Mouse (Mus musculus) spleen, adult 2 months (tissue): ENCODE results near the gene Coro2b. TPM values are rescaled to one million over a fixed set of nuclear protein-coding genes. Genes with fewer than 3 reads are reported as not detected.

Experiments
- DNase-seq, 2 experiments: peaks; one replicate each; pipeline versions ENCODE4 v3.0.0 to v3.0.0-alpha.2; 2012 to 2021; ENCODE audit warnings: low spot score in 2 of 2, low read depth in 1 of 2
- H3K27ac ChIP-seq: fragments of 200-500 bp; 2 replicates; pipeline ENCODE4 v1.5.1; 2012; ENCODE audit warnings: low read length, inconsistent platforms; ENCODE audit not compliant: insufficient read depth
- H3K27me3 ChIP-seq: fragments of 200-500 bp; 2 replicates; pipeline ENCODE4 v1.6.1; 2012; ENCODE audit warnings: mild to moderate bottlenecking, moderate library complexity, low read length, inconsistent platforms; ENCODE audit not compliant: control insufficient read depth, insufficient read depth
- H3K36me3 ChIP-seq: fragments of 200-500 bp; 2 replicates; pipeline ENCODE4 v1.6.1; 2012; ENCODE audit warnings: mild to moderate bottlenecking, low read length, inconsistent platforms; ENCODE audit not compliant: control insufficient read depth, insufficient read depth
- H3K4me1 ChIP-seq: fragments of 200-500 bp; 2 replicates; pipeline ENCODE4 v1.6.1; 2011; ENCODE audit warnings: inconsistent platforms; ENCODE audit not compliant: control insufficient read depth, insufficient read depth, insufficient read length
- H3K4me3 ChIP-seq: fragments of 200-500 bp; 2 replicates; pipeline ENCODE4 v1.5.1; 2011; ENCODE audit warnings: mild to moderate bottlenecking, inconsistent platforms; ENCODE audit not compliant: insufficient read depth, insufficient read length; ENCODE audit errors: extremely low read depth
- CTCF ChIP-seq: fragments of 200-500 bp; IDR thresholded peaks from 2 replicates; pipeline ENCODE4 v1.5.1; 2011; ENCODE audit warnings: mild to moderate bottlenecking, inconsistent platforms; ENCODE audit not compliant: insufficient read depth, insufficient read length, insufficient replicate concordance; ENCODE audit errors: extremely low read depth
- POLR2A ChIP-seq: fragments of 200-500 bp; IDR thresholded peaks from 2 replicates; pipeline ENCODE4 v1.6.1; 2011; ENCODE audit warnings: low read depth, low read length, inconsistent platforms
- WGBS: fragments of 180-500 bp; shearing (Covaris S2); methylation state at CpG from one replicate; pipeline ENCODE4 v1.1.7; 2018; 5-methylcytosine and 5-hydroxymethylcytosine counted together
- polyA plus RNA-seq: library from polyadenylated mRNA; depleted of rRNA; stranded (reverse); fragments of >200 nt; gene quantifications from 2 replicates; pipeline ENCODE4 v1.2.3, GENCODE M21; 2012

The Coro2b gene
- polyA plus RNA-seq, 1 experiment: 3.5 TPM

DNA sequence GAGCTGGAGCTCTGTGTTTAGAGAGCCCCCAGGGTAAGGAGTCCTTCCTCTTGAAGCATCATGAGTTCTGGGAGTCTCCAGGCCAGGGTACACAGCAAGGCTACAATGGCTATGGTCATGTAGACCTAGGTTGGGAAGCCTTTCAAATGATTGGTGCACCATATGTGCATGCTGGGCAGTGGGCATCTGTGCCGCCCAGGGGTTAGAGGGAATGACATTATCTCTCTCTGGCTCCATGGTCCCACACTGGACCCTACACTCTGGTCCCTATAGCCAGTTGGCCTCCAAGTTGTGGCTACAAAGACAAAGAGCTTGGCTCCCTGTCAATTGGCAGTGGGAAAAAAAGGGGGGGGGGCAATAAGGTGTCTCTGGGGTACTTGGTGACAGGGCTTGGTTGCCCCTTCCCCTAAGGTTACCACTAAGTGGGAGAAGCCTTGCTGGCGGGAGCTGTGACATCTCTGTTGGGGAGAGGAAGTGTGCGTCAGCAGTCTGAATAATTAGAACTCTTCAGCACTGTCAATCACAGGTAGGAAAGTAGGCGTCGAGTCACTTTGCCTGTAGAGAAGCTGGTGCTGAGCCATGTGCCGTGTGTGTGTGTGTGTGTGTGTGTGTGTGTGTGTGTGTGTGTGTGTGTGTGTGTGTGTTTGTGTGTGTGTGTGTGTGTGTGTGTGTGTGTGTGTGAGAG, 44.4 kb downstream of the Coro2b start:
- TF ChIP-seq POLR2A (no peak), CTCF (no peak)
- Histone ChIP-seq H3K27ac (no peak overlapping the region), H3K36me3 (no peaks in the 10 kb centered on the region), H3K4me3 (no peak overlapping the region), H3K4me1 (no peaks in the 10 kb centered on the region; the same call in 1 of the 2 replicates), H3K27me3 (no peaks in the 10 kb centered on the region)
- no peak for DNase-seq
- WGBS: 40% methylated on average over 6 of the region's 6 CpGs

DNA sequence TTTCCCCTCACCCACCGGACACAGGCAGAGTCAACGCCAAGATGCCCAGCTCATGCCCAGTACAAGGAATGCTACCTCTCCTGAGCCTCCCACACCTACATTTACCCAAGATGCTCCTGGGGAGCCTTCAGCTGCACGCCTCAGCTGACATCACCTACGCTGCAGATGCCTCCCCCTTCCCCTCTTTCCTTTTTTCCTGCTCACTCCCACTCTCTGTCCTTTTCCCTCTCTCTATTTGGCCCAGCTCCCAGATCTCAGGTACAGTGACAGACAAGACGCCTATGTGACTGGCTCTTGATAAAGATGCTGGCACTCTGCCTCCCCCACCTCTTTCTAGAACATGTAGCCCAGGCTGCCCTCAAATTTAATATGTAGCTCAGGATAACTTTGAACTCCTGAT, 45.2 kb downstream of the Coro2b start:
- TF ChIP-seq POLR2A (no peak), CTCF (no peak)
- no peaks in the 10 kb centered on the region for H3K27me3 ChIP-seq
- H3K36me3 ChIP-seq: no peaks in the 10 kb centered on the region
- WGBS: 88% methylated on average over 5 of the region's 5 CpGs
- H3K4me1 ChIP-seq: no peaks in the 10 kb centered on the region; the same call in 1 of the 2 replicates
- H3K4me3 ChIP-seq: no peak overlapping the region
- H3K27ac ChIP-seq: no peak overlapping the region
- no peak for DNase-seq

GRCm38 (mm10) chr9:62491104-62491503, 45.7 kb downstream of the Coro2b start:
- Histone ChIP-seq H3K27ac (no peak overlapping the region), H3K4me3 (no peak overlapping the region), H3K36me3 (no peaks in the 10 kb centered on the region), H3K4me1 (no peaks in the 10 kb centered on the region; the same call in 1 of the 2 replicates), H3K27me3 (no peaks in the 10 kb centered on the region)
- TF ChIP-seq POLR2A: no peak
- no peak for TF ChIP-seq CTCF
- no peak for DNase-seq
- WGBS: 88% methylated on average over 3 of the region's 3 CpGs

DNA sequence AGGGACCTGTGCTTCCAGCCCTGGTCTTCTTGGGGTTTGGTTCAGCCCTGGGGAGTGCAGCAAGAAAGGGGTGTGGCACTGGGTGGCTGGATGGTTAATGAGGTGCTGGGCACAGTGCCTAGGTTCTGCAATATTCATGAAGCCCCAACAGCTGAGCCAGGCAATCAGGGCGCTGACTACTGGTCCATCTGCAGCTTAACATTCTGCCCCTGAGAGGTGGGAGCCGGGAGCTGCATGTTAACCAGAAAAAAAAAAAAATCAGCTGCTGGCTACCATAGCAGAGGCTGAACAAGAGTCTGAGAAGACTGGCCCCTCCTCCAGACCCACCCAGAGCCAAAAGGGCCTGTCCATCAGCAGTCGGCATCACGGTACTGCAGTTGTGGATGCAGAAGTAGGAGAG, 52.7 kb downstream of the Coro2b start:
- H3K27me3 ChIP-seq: no peaks in the 10 kb centered on the region
- no peak for TF ChIP-seq CTCF
- no peak for TF ChIP-seq POLR2A
- no peaks in the 10 kb centered on the region; the same call in 1 of the 2 replicates for H3K4me1 ChIP-seq
- 70% methylated on average over 4 of the region's 4 CpGs for WGBS
- no peak for DNase-seq
- H3K27ac ChIP-seq: no peak overlapping the region
- no peak overlapping the region for H3K4me3 ChIP-seq
- no peaks in the 10 kb centered on the region for H3K36me3 ChIP-seq

- DNase-seq: no peak
- Histone ChIP-seq H3K27me3 (no peaks in the 10 kb centered on the region), H3K4me1 (no peaks in the 10 kb centered on the region), H3K4me3 (no peak overlapping the region), H3K27ac (no peak overlapping the region), H3K36me3 (no peaks in the 10 kb centered on the region)
- 70% methylated on average over 3 of the region's 3 CpGs for WGBS
- TF ChIP-seq POLR2A (no peak), CTCF (no peak)
Observed at GRCm38 (mm10) chr9:62482788-62483187, 54.1 kb downstream of the Coro2b start.

DNA sequence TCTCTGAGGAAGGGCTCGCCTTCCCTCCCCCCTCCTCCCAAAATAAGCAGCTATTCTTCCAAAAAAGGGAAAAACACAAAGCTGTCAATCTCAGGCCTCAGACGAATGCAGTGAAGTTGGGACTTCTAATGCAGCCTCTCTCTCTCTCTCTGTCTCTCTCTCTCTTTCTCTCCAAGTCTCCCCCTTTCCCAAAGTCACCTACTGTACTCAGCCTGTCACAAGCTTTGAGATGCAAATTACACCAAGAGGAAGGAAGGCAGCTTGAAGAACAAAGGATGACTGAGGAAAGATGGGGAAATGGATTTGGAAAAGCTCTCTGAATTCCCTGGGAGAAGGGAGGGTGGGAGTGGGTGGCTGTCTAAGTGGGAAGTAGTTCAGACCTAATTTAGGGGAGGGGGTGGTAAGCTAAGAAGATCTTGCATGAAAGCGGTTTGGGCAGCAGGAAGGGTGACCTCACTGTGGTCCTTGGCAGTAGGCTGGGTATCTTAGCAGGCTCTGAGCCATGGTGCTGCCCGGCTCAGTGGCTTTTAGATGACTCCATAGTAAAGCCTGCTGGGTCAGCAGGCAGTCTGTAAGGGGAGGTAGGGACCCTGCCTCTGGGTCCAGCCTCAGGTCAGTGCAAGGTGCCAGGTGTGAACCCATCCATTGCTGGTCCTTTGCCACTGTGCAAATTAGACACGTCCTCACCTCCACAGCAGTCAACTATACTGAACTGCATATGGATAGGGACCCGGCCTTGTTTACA, 55.8 kb downstream of the Coro2b start:
- WGBS: 85% methylated on average over 6 of the region's 6 CpGs
- Histone ChIP-seq H3K27ac (no peak overlapping the region), H3K4me1 (no peaks in the 10 kb centered on the region), H3K4me3 (no peak overlapping the region), H3K36me3 (no peaks in the 10 kb centered on the region), H3K27me3 (no peaks in the 10 kb centered on the region)
- TF ChIP-seq CTCF (no peak), POLR2A (no peak)
- DNase-seq: no peak

DNA sequence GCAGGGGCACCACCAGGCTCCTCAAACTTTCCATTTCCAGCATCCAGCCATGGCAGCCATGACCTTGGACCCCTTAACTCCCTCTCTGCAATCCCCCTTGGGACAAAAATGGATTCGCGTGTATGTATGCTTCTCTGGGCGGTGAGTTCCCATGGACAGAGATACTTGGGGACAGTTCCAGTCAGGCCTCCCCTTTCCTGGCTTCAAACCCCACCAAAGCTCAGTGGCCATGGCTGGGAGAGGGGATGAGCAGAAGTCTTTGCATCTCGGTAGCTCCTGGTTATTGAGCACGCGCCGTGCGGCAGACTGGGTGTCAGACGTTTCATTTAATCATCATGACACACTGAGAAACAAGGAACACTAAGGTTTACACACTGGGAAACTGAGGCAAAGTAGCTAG, 56.7 kb downstream of the Coro2b start:
- TF ChIP-seq POLR2A (no peak), CTCF (no peak)
- Histone ChIP-seq H3K27me3 (no peaks in the 10 kb centered on the region), H3K4me3 (no peak overlapping the region), H3K27ac (no peak overlapping the region), H3K4me1 (no peaks in the 10 kb centered on the region), H3K36me3 (no peaks in the 10 kb centered on the region)
- 93% methylated on average over 9 of the region's 9 CpGs for WGBS
- DNase-seq: no peak
